Mouse (Mus musculus): Measurements from ENCODE around the gene Plb1. TPM values are rescaled to one million over a fixed set of nuclear protein-coding genes. Genes with fewer than 3 reads are reported as not detected.

The Plb1 gene
- total and polyA plus RNA-seq, 2 experiments: under 0.01 to 0.02 TPM

DNA sequence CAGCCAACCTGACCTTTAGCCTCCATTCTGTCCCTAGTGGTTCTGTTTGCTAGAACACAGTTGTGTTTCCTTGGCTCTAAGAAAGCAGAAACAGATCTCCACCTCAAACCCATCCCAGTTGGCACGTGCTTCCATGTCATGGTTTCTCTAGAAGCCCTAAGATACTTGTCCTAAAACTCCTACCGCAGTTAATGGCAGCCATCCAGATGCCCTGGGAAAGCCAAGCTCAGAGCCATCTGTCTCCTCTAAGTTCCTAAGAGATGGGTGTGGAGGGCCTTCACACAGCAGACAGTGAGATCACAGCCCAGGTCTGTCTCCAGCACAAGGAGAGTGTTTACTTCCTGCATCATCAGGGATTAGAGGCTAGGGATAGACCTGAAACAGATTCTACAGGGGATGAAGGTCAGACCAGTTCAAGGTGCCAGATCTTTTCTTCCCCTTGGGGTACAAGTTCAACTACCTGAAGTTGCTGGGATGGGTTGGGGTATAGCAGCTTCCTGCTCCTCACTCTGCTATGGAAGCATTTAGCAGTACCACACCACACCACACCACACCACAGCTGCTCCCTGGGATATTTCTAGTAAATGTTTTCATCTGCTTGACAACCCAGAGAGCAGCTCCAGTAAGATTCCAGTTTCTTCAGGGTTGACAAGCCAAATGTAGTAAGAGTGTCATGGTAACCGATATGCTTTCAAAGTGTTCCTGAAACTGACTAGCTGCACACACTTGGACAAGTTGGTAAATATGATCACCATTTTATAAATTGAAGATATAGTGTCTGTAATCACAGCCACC lies 129.1 kb downstream of the Plb1 start:
- H3K27me3 ChIP-seq (ENCODE audit: control insufficient read depth, insufficient read depth, low read length): no peaks in the 10 kb centered on the region
- no peaks in the 10 kb centered on the region for H3K36me3 ChIP-seq (ENCODE audit: control insufficient read depth, insufficient read depth, low read length)
- TF ChIP-seq CTCF (IDR thresholded peaks at IDR 0.05; ENCODE audit: low read depth, low read length): no peak
- no peak for TF ChIP-seq POLR2A (IDR thresholded peaks at IDR 0.05; ENCODE audit: extremely low read depth, insufficient read depth, low read length)
- no peaks in the 10 kb centered on the region for H3K79me2 ChIP-seq (ENCODE audit: control insufficient read depth, insufficient read depth, low read length)
- 90% methylated on average over 3 of the region's 3 CpGs for WGBS
- H3K4me3 ChIP-seq (ENCODE audit: insufficient read depth, low read depth, low read length): no peak overlapping the region
- no peak overlapping the region for H3K27ac ChIP-seq (replicated peaks; ENCODE audit: insufficient read depth, low read depth, low read length)
- no peak overlapping the region for H3K9ac ChIP-seq (ENCODE audit: low read depth, low read length)
- DNase-seq (ENCODE audit: extremely low read depth, low read depth, low spot score): no peak
- no peaks in the 10 kb centered on the region for H3K4me1 ChIP-seq (ENCODE audit: control insufficient read depth, insufficient read depth, low read length)

- Histone ChIP-seq H3K36me3 (ENCODE audit: control insufficient read depth, insufficient read depth, low read length) (no peaks in the 10 kb centered on the region), H3K9ac (ENCODE audit: low read depth, low read length) (no peak overlapping the region), H3K27me3 (ENCODE audit: control insufficient read depth, insufficient read depth, low read length) (no peaks in the 10 kb centered on the region), H3K79me2 (ENCODE audit: control insufficient read depth, insufficient read depth, low read length) (no peaks in the 10 kb centered on the region), H3K4me1 (ENCODE audit: control insufficient read depth, insufficient read depth, low read length) (no peaks in the 10 kb centered on the region), H3K27ac (replicated peaks; ENCODE audit: insufficient read depth, low read depth, low read length) (no peak overlapping the region), H3K4me3 (ENCODE audit: insufficient read depth, low read depth, low read length) (no peak overlapping the region)
- no peak for DNase-seq (ENCODE audit: extremely low read depth, low read depth, low spot score)
- 87% methylated on average over 1 of the region's 1 CpGs for WGBS
- no peak for TF ChIP-seq POLR2A (IDR thresholded peaks at IDR 0.05; ENCODE audit: extremely low read depth, insufficient read depth, low read length)
- TF ChIP-seq CTCF (IDR thresholded peaks at IDR 0.05; ENCODE audit: low read depth, low read length): no peak
Observed at GRCm38 (mm10) chr5:32369391-32369790, 136.9 kb downstream of the Plb1 start.

DNA sequence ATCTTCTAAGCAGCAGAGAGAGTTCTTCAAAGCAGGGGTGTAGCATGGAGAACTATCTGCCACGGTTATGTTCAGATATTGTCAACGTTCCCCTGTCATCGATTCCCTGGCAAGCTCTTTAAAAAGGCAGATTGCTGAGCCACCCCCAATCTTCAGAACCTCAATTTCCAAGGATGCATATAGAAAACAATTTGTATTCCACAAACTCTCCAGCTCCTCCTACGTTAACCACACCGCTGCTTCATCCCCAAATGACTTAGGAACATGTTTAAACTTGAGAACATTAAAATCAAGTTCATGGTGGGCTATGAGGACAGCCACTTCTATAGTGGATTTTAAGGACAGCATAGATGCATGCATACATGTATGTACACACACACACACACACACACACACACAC lies 138.7 kb downstream of the Plb1 start:
- no peak for DNase-seq (ENCODE audit: extremely low read depth, low read depth, low spot score)
- Histone ChIP-seq H3K79me2 (ENCODE audit: control insufficient read depth, insufficient read depth, low read length) (no peaks in the 10 kb centered on the region), H3K9ac (ENCODE audit: low read depth, low read length) (no peak overlapping the region), H3K4me1 (ENCODE audit: control insufficient read depth, insufficient read depth, low read length) (no peaks in the 10 kb centered on the region), H3K36me3 (ENCODE audit: control insufficient read depth, insufficient read depth, low read length) (no peaks in the 10 kb centered on the region), H3K27me3 (ENCODE audit: control insufficient read depth, insufficient read depth, low read length) (no peaks in the 10 kb centered on the region), H3K4me3 (ENCODE audit: insufficient read depth, low read depth, low read length) (no peak overlapping the region), H3K27ac (replicated peaks; ENCODE audit: insufficient read depth, low read depth, low read length) (no peak overlapping the region)
- TF ChIP-seq POLR2A (IDR thresholded peaks at IDR 0.05; ENCODE audit: extremely low read depth, insufficient read depth, low read length): no peak
- no peak for TF ChIP-seq CTCF (IDR thresholded peaks at IDR 0.05; ENCODE audit: low read depth, low read length)
- WGBS: 92% methylated on average over 5 of the region's 5 CpGs

DNA sequence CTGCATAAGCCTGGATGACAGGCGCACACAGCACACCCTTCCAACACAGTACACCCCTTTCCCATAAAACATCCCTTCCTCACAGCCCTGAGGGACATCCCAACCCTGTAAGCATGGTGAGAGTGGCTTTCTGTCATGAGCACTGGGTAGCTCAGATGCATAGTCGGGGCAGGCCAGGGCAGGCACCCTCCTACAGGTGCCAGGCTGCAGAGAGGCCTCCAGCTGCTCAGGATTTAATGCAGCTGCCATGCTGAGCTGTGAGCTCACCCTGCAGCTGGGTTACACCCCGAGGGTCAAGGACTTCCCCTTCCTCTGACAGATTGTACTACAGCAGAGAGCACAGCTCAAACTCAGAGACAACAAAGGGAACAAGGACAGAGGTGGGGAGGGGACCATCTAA lies 146.0 kb downstream of the Plb1 start:
- Histone ChIP-seq H3K9ac (ENCODE audit: low read depth, low read length) (no peak overlapping the region), H3K79me2 (ENCODE audit: control insufficient read depth, insufficient read depth, low read length) (no peaks in the 10 kb centered on the region), H3K27ac (replicated peaks; ENCODE audit: insufficient read depth, low read depth, low read length) (no peak overlapping the region), H3K36me3 (ENCODE audit: control insufficient read depth, insufficient read depth, low read length) (no peaks in the 10 kb centered on the region), H3K4me3 (ENCODE audit: insufficient read depth, low read depth, low read length) (no peak overlapping the region), H3K4me1 (ENCODE audit: control insufficient read depth, insufficient read depth, low read length) (no peaks in the 10 kb centered on the region), H3K27me3 (ENCODE audit: control insufficient read depth, insufficient read depth, low read length) (no peaks in the 10 kb centered on the region)
- WGBS: 63% methylated on average over 3 of the region's 3 CpGs
- DNase-seq (ENCODE audit: extremely low read depth, low read depth, low spot score): no peak
- TF ChIP-seq CTCF (IDR thresholded peaks at IDR 0.05; ENCODE audit: low read depth, low read length) (no peak), POLR2A (IDR thresholded peaks at IDR 0.05; ENCODE audit: extremely low read depth, insufficient read depth, low read length) (no peak)

GRCm38 (mm10) chr5:32388656-32389055 lies 156.1 kb downstream of the Plb1 start:
- H3K4me3 ChIP-seq (ENCODE audit: insufficient read depth, low read depth, low read length): no peak overlapping the region
- no peak overlapping the region for H3K9ac ChIP-seq (ENCODE audit: low read depth, low read length)
- H3K27me3 ChIP-seq (ENCODE audit: control insufficient read depth, insufficient read depth, low read length): no peaks in the 10 kb centered on the region
- no peak for DNase-seq (ENCODE audit: extremely low read depth, low read depth, low spot score)
- H3K79me2 ChIP-seq (ENCODE audit: control insufficient read depth, insufficient read depth, low read length): no peaks in the 10 kb centered on the region
- no peak overlapping the region for H3K27ac ChIP-seq (replicated peaks; ENCODE audit: insufficient read depth, low read depth, low read length)
- TF ChIP-seq POLR2A (IDR thresholded peaks at IDR 0.05; ENCODE audit: extremely low read depth, insufficient read depth, low read length) (no peak), CTCF (IDR thresholded peaks at IDR 0.05; ENCODE audit: low read depth, low read length) (no peak)
- H3K36me3 ChIP-seq (ENCODE audit: control insufficient read depth, insufficient read depth, low read length): no peaks in the 10 kb centered on the region
- H3K4me1 ChIP-seq (ENCODE audit: control insufficient read depth, insufficient read depth, low read length): no peaks in the 10 kb centered on the region

DNA sequence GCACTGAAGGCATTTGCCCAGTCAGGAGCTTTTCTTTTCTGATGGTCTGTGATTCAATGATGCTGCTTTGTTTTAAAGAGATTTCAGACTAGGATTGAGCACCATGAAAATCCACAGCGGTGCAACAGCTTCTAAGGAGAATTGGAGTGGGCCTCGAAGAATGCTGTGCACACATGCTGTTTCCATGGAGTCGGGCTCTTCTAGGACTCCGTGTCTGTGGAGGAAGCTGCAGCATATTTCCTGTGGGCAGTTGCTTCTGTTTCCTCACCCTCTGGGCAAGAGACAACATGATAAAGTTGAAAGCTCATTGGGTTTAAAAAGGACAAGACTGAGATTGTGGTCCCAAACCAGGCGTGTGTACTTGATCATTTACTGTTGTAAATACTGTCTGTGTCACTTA lies 157.8 kb downstream of the Plb1 start:
- Histone ChIP-seq H3K9ac (ENCODE audit: low read depth, low read length) (no peak overlapping the region), H3K27me3 (ENCODE audit: control insufficient read depth, insufficient read depth, low read length) (no peaks in the 10 kb centered on the region), H3K27ac (replicated peaks; ENCODE audit: insufficient read depth, low read depth, low read length) (no peak overlapping the region), H3K79me2 (ENCODE audit: control insufficient read depth, insufficient read depth, low read length) (no peaks in the 10 kb centered on the region), H3K4me1 (ENCODE audit: control insufficient read depth, insufficient read depth, low read length) (no peaks in the 10 kb centered on the region), H3K4me3 (ENCODE audit: insufficient read depth, low read depth, low read length) (no peak overlapping the region), H3K36me3 (ENCODE audit: control insufficient read depth, insufficient read depth, low read length) (no peaks in the 10 kb centered on the region)
- TF ChIP-seq POLR2A (IDR thresholded peaks at IDR 0.05; ENCODE audit: extremely low read depth, insufficient read depth, low read length): no peak
- no peak for DNase-seq (ENCODE audit: extremely low read depth, low read depth, low spot score)
- 73% methylated on average over 5 of the region's 5 CpGs for WGBS

Data from liver, adult 2 months (tissue).